Mouse (Mus musculus) urinary bladder, adult 18-20 months (tissue): ENCODE data around the gene Krtap19-9b.

Source experiments
- DNase-seq, 2 experiments: peaks; one replicate each; pipeline ENCODE4 v3.0.0; 2022; ENCODE audit warnings: low spot score in 2 of 2, mixed read lengths in 2 of 2

Krtap19-9b gene

GRCm38 (mm10) chr16:88932165-88932564 lies at the start of gene Krtap19-9b:
Gene Krtap19-9b, minus strand, starts transcription at chr16:88932265.
- no peak for DNase-seq

GRCm38 (mm10) chr16:88962773-88963172 lies 30.7 kb upstream of the Krtap19-9b start, which contains the start of gene Krtap16-3:
Gene Krtap16-3, minus strand, starts transcription at chr16:88962873.
- no peak for DNase-seq

GRCm38 (mm10) chr16:88941106-88941505 lies 9.0 kb upstream of the Krtap19-9b start:
- DNase-seq, result no peak

GRCm38 (mm10) chr16:88938252-88938651 lies 6.2 kb upstream of the Krtap19-9b start:
- no peak for DNase-seq

- no peak for DNase-seq
Measured at GRCm38 (mm10) chr16:88896357-88896756, 35.7 kb downstream of the Krtap19-9b start, which contains the start of gene Krtap19-5. Gene Krtap19-5, minus strand, starts transcription at chr16:88896457.

GRCm38 (mm10) chr16:88886870-88887269 lies 45.2 kb downstream of the Krtap19-9b start:
- DNase-seq, result no peak

GRCm38 (mm10) chr16:88884989-88885388 lies 47.1 kb downstream of the Krtap19-9b start, which contains the start of gene Krtap19-4:
Gene Krtap19-4, minus strand, starts transcription at chr16:88885089.
- DNase-seq, result no peak
